Comparison of ENCODE assay signal across 9 mouse cellular contexts in the genomic region with DNA sequence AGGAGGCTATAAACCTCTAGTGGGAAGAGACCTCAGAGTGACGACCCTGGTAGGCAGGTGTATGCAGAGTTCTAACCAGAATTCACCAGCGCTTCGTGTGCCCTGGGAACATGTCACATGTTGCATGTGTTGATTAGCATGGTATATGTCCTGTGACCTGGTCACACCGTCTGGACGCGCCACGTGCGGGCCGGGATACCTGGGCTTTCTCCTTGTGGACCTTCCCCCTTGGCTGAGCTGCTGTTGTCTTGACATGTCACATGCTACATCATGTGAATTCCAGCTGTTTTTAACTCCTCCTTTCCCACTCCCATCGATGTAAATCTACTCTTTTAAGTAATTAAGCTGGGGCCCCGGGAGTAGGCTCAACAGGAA. TPM values are rescaled to one million over a fixed set of nuclear protein-coding genes. Genes with fewer than 3 reads are reported as not detected.
DNase-seq lines count a peak whose midpoint lies in the region; ATAC-seq and TF ChIP-seq lines count a peak whose summit lies in the region.
"Had no signal": no experiment of that assay in that cellular context is flagged by ENCODE, and none has a peak within 500 bp of the region (broad histone marks: within the 10 kb centered on the region; RNA-seq: fewer than 3 reads in every experiment).

No protein-coding gene starts in this region.

- TF ChIP-seq CTCF in forebrain, postnatal 0 days (IDR thresholded peaks at IDR 0.05; ENCODE audit: low read depth): no peak
- no peak for TF ChIP-seq CTCF in stomach, postnatal 0 days (IDR thresholded peaks at IDR 0.05; ENCODE audit: low read depth)

- H3K27me3 ChIP-seq in megakaryocyte, embryonic 14.5 days (replicated peaks): peaks cover 87% of the 10 kb centered on the region
- H3K27me3 ChIP-seq in forebrain, postnatal 0 days (ENCODE audit: insufficient read depth, low read length): no peaks in the 10 kb centered on the region
- H3K27me3 ChIP-seq in limb, embryonic 14.5 days (ENCODE audit: control insufficient read depth, insufficient read depth, low read length): peaks cover 20% of the 10 kb centered on the region
- no peaks in the 10 kb centered on the region for H3K27me3 ChIP-seq in stomach, postnatal 0 days (ENCODE audit: control insufficient read depth, insufficient read depth, low read length)

- peaks cover 13% of the 10 kb centered on the region for H3K4me1 ChIP-seq in megakaryocyte, embryonic 14.5 days
- no peaks in the 10 kb centered on the region for H3K4me1 ChIP-seq in forebrain, postnatal 0 days (ENCODE audit: insufficient read depth)
- H3K4me1 ChIP-seq in limb, embryonic 14.5 days (ENCODE audit: control insufficient read depth, insufficient read depth, low read length): peaks cover 12% of the 10 kb centered on the region; the same call in 1 of the 2 replicates
- H3K4me1 ChIP-seq in stomach, postnatal 0 days (replicated peaks; ENCODE audit: control insufficient read depth, insufficient read depth): 0 out of 2 replicates have a peak, but pooled peaks cover 2% of the 10 kb centered on the region

- no peak for TF ChIP-seq POLR2A in limb, embryonic 14.5 days (IDR thresholded peaks at IDR 0.05; ENCODE audit: borderline replicate concordance, extremely low read depth, insufficient read depth, insufficient read length)

- peak overlapping the region; percentile 98 for H3K4me2 ChIP-seq in forebrain, postnatal 0 days (ENCODE audit: low read depth)
- H3K4me2 ChIP-seq in limb, embryonic 14.5 days (replicated peaks; ENCODE audit: low read depth, low read length, severe bottlenecking): peak overlapping the region; percentile 90
- peak overlapping the region; percentile 82 for H3K4me2 ChIP-seq in stomach, postnatal 0 days (replicated peaks; ENCODE audit: low read depth)

- H3K9me3 ChIP-seq in megakaryocyte, embryonic 14.5 days: 0 out of 2 replicates have a peak, but pooled peaks cover 3% of the 10 kb centered on the region
- H3K9me3 ChIP-seq in forebrain, postnatal 0 days (ENCODE audit: low read length): no peaks in the 10 kb centered on the region
- no peaks in the 10 kb centered on the region for H3K9me3 ChIP-seq in limb, embryonic 14.5 days (ENCODE audit: control insufficient read depth, low read length)
- H3K9me3 ChIP-seq in stomach, postnatal 0 days (ENCODE audit: control insufficient read depth, low read length): no peaks in the 10 kb centered on the region

- no peak for TF ChIP-seq EP300 in stomach, postnatal 0 days (optimal IDR thresholded peaks at IDR 0.05)

- H3K27ac ChIP-seq in forebrain, postnatal 0 days (ENCODE audit: low read depth, low read length): no peak overlapping the region
- no peak overlapping the region for H3K27ac ChIP-seq in limb, embryonic 14.5 days (replicated peaks; ENCODE audit: low read depth, low read length)
- no peak overlapping the region for H3K27ac ChIP-seq in stomach, postnatal 0 days (replicated peaks)

- peak overlapping the region; percentile 52 for H3K9ac ChIP-seq in forebrain, postnatal 0 days
- H3K9ac ChIP-seq in limb, embryonic 14.5 days (ENCODE audit: low read depth, low read length, severe bottlenecking): no peak overlapping the region
- H3K9ac ChIP-seq in stomach, postnatal 0 days (ENCODE audit: low read length): peak overlapping the region; percentile 56

- H3K4me3 ChIP-seq in megakaryocyte, embryonic 14.5 days (replicated peaks): peak overlapping the region; percentile 83
- H3K4me3 ChIP-seq in forebrain, postnatal 0 days (ENCODE audit: low read depth, low read length): peak overlapping the region; percentile 49
- peak overlapping the region; percentile 39 for H3K4me3 ChIP-seq in limb, embryonic 14.5 days (replicated peaks; ENCODE audit: low read length)
- H3K4me3 ChIP-seq in stomach, postnatal 0 days (ENCODE audit: low read depth, low read length): peak overlapping the region; percentile 45

- no peaks in the 10 kb centered on the region for H3K36me3 ChIP-seq in megakaryocyte, embryonic 14.5 days (replicated peaks; ENCODE audit: low read length)
- no peaks in the 10 kb centered on the region for H3K36me3 ChIP-seq in forebrain, postnatal 0 days (ENCODE audit: insufficient read depth)
- H3K36me3 ChIP-seq in limb, embryonic 14.5 days (ENCODE audit: control insufficient read depth, insufficient read depth, low read length): no peaks in the 10 kb centered on the region
- H3K36me3 ChIP-seq in stomach, postnatal 0 days (ENCODE audit: control insufficient read depth, insufficient read depth, low read length): no peaks in the 10 kb centered on the region

- ATAC-seq in megakaryocyte, adult 5-6 weeks (ENCODE audit: poor library complexity, severe bottlenecking): no peak
- ATAC-seq in forebrain, postnatal 0 days: no peak
- ATAC-seq in limb, embryonic 14.5 days (ENCODE audit: low FRiP score, low read depth): no peak
- ATAC-seq in stomach, postnatal 0 days (ENCODE audit: low FRiP score, low TSS enrichment): no peak

- DNase-seq in forebrain, postnatal 0 days: no peak
- no peak for DNase-seq in limb, embryonic 14.5 days (ENCODE audit: low spot score)
- no peak for DNase-seq in stomach, postnatal 0 days (ENCODE audit: low spot score)
- no peak for DNase-seq in ovary, adult 18-20 months (ENCODE audit: low spot score)
- DNase-seq in right cerebral cortex, adult 2 months (ENCODE audit: low spot score in 2 of 2): no peak
- no peak for DNase-seq in cerebellum, adult 18-20 months

- WGBS in forebrain, postnatal 0 days: 22% methylated on average over 11 of the region's 11 CpGs
- 17% methylated on average over 11 of the region's 11 CpGs for WGBS in limb, embryonic 14.5 days
- WGBS in stomach, postnatal 0 days: 11% methylated on average over 11 of the region's 11 CpGs

RNA-seq across cellular contexts. Expression of gene Aqp3, which starts 0.6 kb away (rescaled TPM):
- polyA plus RNA-seq in megakaryocyte, embryonic 14.5 days (2012; ENCODE audit: insufficient read depth, low replicate concordance): not detected in 2 replicates
- not detected in 2 replicates for total RNA-seq in megakaryocyte, adult 5-6 weeks (2015)
- total RNA-seq in megakaryocyte, adult 5-6 weeks (2017): 0.07 and 0.45 TPM in 2 replicates
- total RNA-seq in forebrain, postnatal 0 days (2014; rRNA removed): 0.23 TPM in 1 of 2 replicates, not detected in the other
- 0.13 and 0.36 TPM in 2 replicates for polyA plus RNA-seq in forebrain, postnatal 0 days (2015; fragmentation: Nextera tagmentation; extraction: Ambion mirVana)
- polyA plus RNA-seq in limb, embryonic 14.5 days (2012; rRNA removed): 56.2 and 72.9 TPM in 2 replicates
- 31.5 and 36.6 TPM in 2 replicates for polyA plus RNA-seq in limb, embryonic 14.5 days (2014; fragmentation: Nextera tagmentation; extraction: Ambion mirVana)
- polyA plus RNA-seq in stomach, postnatal 0 days (2015; fragmentation: Nextera tagmentation; extraction: Ambion mirVana): 202 and 227 TPM in 2 replicates
- total RNA-seq: hematopoietic stem cell, adult 5-6 weeks had no signal

RNA-seq across cellular contexts. Expression of gene Nol6, which starts 25.7 kb away (rescaled TPM):
- 22.2 and 35.2 TPM in 2 replicates for polyA plus RNA-seq in megakaryocyte, embryonic 14.5 days (2012; ENCODE audit: insufficient read depth, low replicate concordance)
- total RNA-seq in megakaryocyte, adult 5-6 weeks (2015): 9.2 and 10.0 TPM in 2 replicates
- total RNA-seq in megakaryocyte, adult 5-6 weeks (2017): 8.2 and 13.4 TPM in 2 replicates
- total RNA-seq in forebrain, postnatal 0 days (2014; rRNA removed): 54.3 and 81.8 TPM in 2 replicates
- polyA plus RNA-seq in forebrain, postnatal 0 days (2015; fragmentation: Nextera tagmentation; extraction: Ambion mirVana): 39.1 and 46.0 TPM in 2 replicates
- 39.1 and 47.7 TPM in 2 replicates for polyA plus RNA-seq in limb, embryonic 14.5 days (2012; rRNA removed)
- polyA plus RNA-seq in limb, embryonic 14.5 days (2014; fragmentation: Nextera tagmentation; extraction: Ambion mirVana): 29.2 and 30.7 TPM in 2 replicates
- polyA plus RNA-seq in stomach, postnatal 0 days (2015; fragmentation: Nextera tagmentation; extraction: Ambion mirVana): 9.5 and 10.9 TPM in 2 replicates

RNA-seq across cellular contexts. Expression of gene Ube2r2, which starts 37.0 kb away (rescaled TPM):
- 25.8 and 32.8 TPM in 2 replicates for polyA plus RNA-seq in megakaryocyte, embryonic 14.5 days (2012; ENCODE audit: insufficient read depth, low replicate concordance)
- total RNA-seq in megakaryocyte, adult 5-6 weeks (2015): 145 and 156 TPM in 2 replicates
- 34.4 and 41.3 TPM in 2 replicates for total RNA-seq in megakaryocyte, adult 5-6 weeks (2017)
- 55.8 and 67.6 TPM in 2 replicates for total RNA-seq in forebrain, postnatal 0 days (2014; rRNA removed)
- polyA plus RNA-seq in forebrain, postnatal 0 days (2015; fragmentation: Nextera tagmentation; extraction: Ambion mirVana): 39.1 and 46.7 TPM in 2 replicates
- polyA plus RNA-seq in limb, embryonic 14.5 days (2012; rRNA removed): 110 and 182 TPM in 2 replicates
- polyA plus RNA-seq in limb, embryonic 14.5 days (2014; fragmentation: Nextera tagmentation; extraction: Ambion mirVana): 96.6 and 108 TPM in 2 replicates
- 76.3 and 89.0 TPM in 2 replicates for polyA plus RNA-seq in stomach, postnatal 0 days (2015; fragmentation: Nextera tagmentation; extraction: Ambion mirVana)

RNA-seq across cellular contexts. Expression of gene Aqp7, which starts 50.6 kb away (rescaled TPM):
- not detected in 2 replicates for polyA plus RNA-seq in megakaryocyte, embryonic 14.5 days (2012; ENCODE audit: insufficient read depth, low replicate concordance)
- total RNA-seq in megakaryocyte, adult 5-6 weeks (2015): not detected in 2 replicates
- total RNA-seq in megakaryocyte, adult 5-6 weeks (2017): not detected in 2 replicates
- total RNA-seq in forebrain, postnatal 0 days (2014; rRNA removed): not detected in 2 replicates
- not detected in 2 replicates for polyA plus RNA-seq in forebrain, postnatal 0 days (2015; fragmentation: Nextera tagmentation; extraction: Ambion mirVana)
- polyA plus RNA-seq in limb, embryonic 14.5 days (2012; rRNA removed): 0.09 and 0.13 TPM in 2 replicates
- 0.18 TPM in 1 of 2 replicates, not detected in the other for polyA plus RNA-seq in limb, embryonic 14.5 days (2014; fragmentation: Nextera tagmentation; extraction: Ambion mirVana)
- 0.39 and 0.47 TPM in 2 replicates for polyA plus RNA-seq in stomach, postnatal 0 days (2015; fragmentation: Nextera tagmentation; extraction: Ambion mirVana)
- total RNA-seq: hematopoietic stem cell, adult 5-6 weeks had no signal

Comparison
In these comparisons a context has a peak if more than half of its experiments do, and no peak if none do; other contexts are left out.
1. RNA of gene Aqp3, which starts 0.6 kb away (polyA plus RNA-seq): 202 to 227 TPM in stomach, postnatal 0 days and 31.5 to 72.9 TPM in limb, embryonic 14.5 days; 0.13 to 0.36 TPM in forebrain, postnatal 0 days and not detected in megakaryocyte, embryonic 14.5 days; every median in the first group is over 10 times any median in the second.
2. Peak in every context shown above with its lines, with median percentiles within 50 percentile points of each other: H3K4me3 ChIP-seq and H3K4me2 ChIP-seq.